Mouse (Mus musculus) heart, adult 2 months (tissue): ENCODE data around the gene Asic2.

Source experiments
- CTCF ChIP-seq: fragments of 200-600 bp; IDR thresholded peaks from 2 replicates; pipeline ENCODE4 v1.8.1; 2022; ENCODE audit warnings: antibody characterized with exemption, mild to moderate bottlenecking, moderate library complexity
- EP300 ChIP-seq: fragments of 200-500 bp; IDR thresholded peaks from 2 replicates; pipeline ENCODE4 v1.6.1; 2011; ENCODE audit warnings: low read depth, low read length, control low read depth; ENCODE audit not compliant: insufficient read depth
- POLR2A ChIP-seq: fragments of 200-500 bp; IDR thresholded peaks from 2 replicates; pipeline ENCODE4 v1.6.1; 2011; ENCODE audit warnings: mild to moderate bottlenecking, low read depth, low read length, control low read depth; ENCODE audit not compliant: insufficient read depth

- no peak for TF ChIP-seq POLR2A
- TF ChIP-seq CTCF = no peak
- TF ChIP-seq EP300 = no peak
Observed at GRCm38 (mm10) chr11:81120024-81120576, 848.2 kb downstream of the Asic2 start.
